Mouse (Mus musculus): ENCODE measurements around the gene Gcc1. TPM values are rescaled to one million over a fixed set of nuclear protein-coding genes. Genes with fewer than 3 reads are reported as not detected.

The Gcc1 gene
- polyA plus RNA-seq, 1 experiment = 5.1 TPM

- peak; percentile 78 for DNase-seq
- Histone ChIP-seq H3K36me3 (ENCODE audit: control insufficient read depth, insufficient read depth, low read length) (no peaks in the 10 kb centered on the region), H3K4me1 (ENCODE audit: control insufficient read depth, insufficient read depth, low read length) (no peaks in the 10 kb centered on the region), H3K27ac (ENCODE audit: insufficient read depth, low read depth, low read length) (no peak overlapping the region), H3K27me3 (replicated peaks; ENCODE audit: control insufficient read depth, insufficient read depth, low read length) (no peaks in the 10 kb centered on the region), H3K4me3 (ENCODE audit: insufficient read depth, low read depth, low read length) (no peak overlapping the region)
- WGBS = 5% methylated on average over 5 of the region's 5 CpGs
- TF ChIP-seq POLR2A (IDR thresholded peaks at IDR 0.05; ENCODE audit: low read depth, low read length) = no peak
- TF ChIP-seq CTCF (conservative IDR thresholded peaks at IDR 0.05; ENCODE audit: insufficient read depth, insufficient read length, low read depth, low read length) = peak; percentile 80
Observed at GRCm38 (mm10) chr6:28460534-28460933, 32.3 kb upstream of the Gcc1 start.

- no peak for DNase-seq
- Histone ChIP-seq H3K27me3 (replicated peaks; ENCODE audit: control insufficient read depth, insufficient read depth, low read length) (no peaks in the 10 kb centered on the region), H3K27ac (ENCODE audit: insufficient read depth, low read depth, low read length) (no peak overlapping the region), H3K4me3 (ENCODE audit: insufficient read depth, low read depth, low read length) (no peak overlapping the region), H3K36me3 (ENCODE audit: control insufficient read depth, insufficient read depth, low read length) (no peaks in the 10 kb centered on the region), H3K4me1 (ENCODE audit: control insufficient read depth, insufficient read depth, low read length) (no peaks in the 10 kb centered on the region)
- TF ChIP-seq CTCF (conservative IDR thresholded peaks at IDR 0.05; ENCODE audit: insufficient read depth, insufficient read length, low read depth, low read length) = no peak
Observed at GRCm38 (mm10) chr6:28459221-28459668, 31.1 kb upstream of the Gcc1 start.

DNA sequence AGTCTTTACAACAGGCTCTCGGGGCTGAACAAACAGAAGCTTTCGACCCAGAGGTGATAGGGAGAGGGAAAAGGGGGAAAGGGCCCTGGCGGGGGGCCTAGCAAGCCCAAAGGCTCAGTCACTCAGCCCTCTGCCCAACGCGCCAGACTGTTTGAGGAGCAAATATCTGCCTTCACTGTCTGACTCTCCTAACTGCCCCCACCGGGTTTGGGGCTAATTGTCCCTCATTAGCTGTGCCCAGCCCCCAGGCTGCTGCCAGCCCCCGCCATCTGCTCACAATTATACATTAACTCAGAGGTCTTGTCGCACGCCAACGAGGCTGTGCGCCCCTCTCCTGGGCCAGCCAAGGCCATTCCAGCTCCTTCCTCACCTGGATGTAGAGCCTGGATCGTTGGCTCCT is 22.8 kb upstream of the Gcc1 start:
- WGBS = 2% methylated on average over 12 of the region's 12 CpGs
- Histone ChIP-seq H3K27me3 (replicated peaks; ENCODE audit: control insufficient read depth, insufficient read depth, low read length) (no peaks in the 10 kb centered on the region), H3K36me3 (ENCODE audit: control insufficient read depth, insufficient read depth, low read length) (no peaks in the 10 kb centered on the region), H3K27ac (ENCODE audit: insufficient read depth, low read depth, low read length) (no peak overlapping the region), H3K4me3 (ENCODE audit: insufficient read depth, low read depth, low read length) (no peak overlapping the region), H3K4me1 (ENCODE audit: control insufficient read depth, insufficient read depth, low read length) (no peaks in the 10 kb centered on the region)
- DNase-seq = no peak
- TF ChIP-seq CTCF (conservative IDR thresholded peaks at IDR 0.05; ENCODE audit: insufficient read depth, insufficient read length, low read depth, low read length) (no peak), POLR2A (IDR thresholded peaks at IDR 0.05; ENCODE audit: low read depth, low read length) (no peak)

DNA sequence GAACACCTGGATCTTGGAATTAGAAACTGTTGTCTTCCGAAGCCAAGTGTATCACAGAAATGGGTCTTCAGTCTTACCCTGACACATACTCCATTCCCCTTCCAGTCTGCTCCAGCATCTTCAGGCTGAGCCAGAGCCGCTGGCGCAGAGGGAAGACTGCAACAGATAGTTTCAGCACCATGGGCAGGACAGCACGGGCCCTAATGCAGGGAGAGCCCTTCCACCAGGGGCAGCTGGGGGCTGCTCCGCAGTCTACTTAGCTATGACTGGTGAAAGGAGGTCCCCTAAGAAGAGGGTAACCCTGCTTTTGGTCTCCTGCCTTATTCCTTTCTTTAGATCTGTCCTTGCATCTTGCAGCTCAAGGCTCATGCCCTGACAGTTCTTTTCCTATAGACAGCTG is 22.3 kb upstream of the Gcc1 start:
- H3K4me1 ChIP-seq (ENCODE audit: control insufficient read depth, insufficient read depth, low read length) = no peaks in the 10 kb centered on the region
- TF ChIP-seq POLR2A (IDR thresholded peaks at IDR 0.05; ENCODE audit: low read depth, low read length) = no peak
- TF ChIP-seq CTCF (conservative IDR thresholded peaks at IDR 0.05; ENCODE audit: insufficient read depth, insufficient read length, low read depth, low read length) = no peak
- 13% methylated on average over 5 of the region's 5 CpGs for WGBS
- no peak overlapping the region for H3K27ac ChIP-seq (ENCODE audit: insufficient read depth, low read depth, low read length)
- H3K36me3 ChIP-seq (ENCODE audit: control insufficient read depth, insufficient read depth, low read length) = no peaks in the 10 kb centered on the region
- DNase-seq = no peak
- H3K4me3 ChIP-seq (ENCODE audit: insufficient read depth, low read depth, low read length) = no peak overlapping the region
- no peaks in the 10 kb centered on the region for H3K27me3 ChIP-seq (replicated peaks; ENCODE audit: control insufficient read depth, insufficient read depth, low read length)

DNA sequence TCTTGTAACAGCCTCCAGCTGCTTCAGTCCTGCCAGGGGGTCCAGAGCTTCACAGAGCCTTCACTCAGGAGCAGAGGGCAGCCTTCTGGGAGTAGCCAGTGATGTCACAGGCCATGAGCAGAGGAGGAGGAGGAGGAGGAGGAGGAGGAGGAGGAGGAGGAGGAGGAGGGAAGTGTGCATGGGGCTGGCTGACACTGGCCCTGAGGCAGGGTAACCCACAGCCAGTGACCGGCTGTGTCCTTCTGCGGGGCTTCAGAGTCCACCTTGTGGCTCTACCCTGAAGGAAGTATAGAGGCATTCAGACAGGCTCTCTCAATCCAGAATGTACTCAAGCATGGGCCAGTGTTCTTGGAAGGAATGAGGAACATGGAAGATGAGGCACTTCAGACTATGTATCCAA is 21.1 kb upstream of the Gcc1 start, which contains the start of gene Pax4:
Gene Pax4 (minus strand): TSS at position 101 of the 400 bp plus-strand sequence.
- Histone ChIP-seq H3K27me3 (replicated peaks; ENCODE audit: control insufficient read depth, insufficient read depth, low read length) (no peaks in the 10 kb centered on the region), H3K4me3 (ENCODE audit: insufficient read depth, low read depth, low read length) (no peak within 1 kb of the TSS), H3K27ac (ENCODE audit: insufficient read depth, low read depth, low read length) (no peak within 1 kb of the TSS), H3K36me3 (ENCODE audit: control insufficient read depth, insufficient read depth, low read length) (no peaks in the 10 kb centered on the region), H3K4me1 (ENCODE audit: control insufficient read depth, insufficient read depth, low read length) (no peaks in the 10 kb centered on the region)
- 65% methylated on average over 2 of the region's 2 CpGs for WGBS
- no peak for TF ChIP-seq POLR2A (IDR thresholded peaks at IDR 0.05; ENCODE audit: low read depth, low read length)
- no peak for TF ChIP-seq CTCF (conservative IDR thresholded peaks at IDR 0.05; ENCODE audit: insufficient read depth, insufficient read length, low read depth, low read length)
- no peak for DNase-seq

GRCm38 (mm10) chr6:28447937-28448336 is 19.7 kb upstream of the Gcc1 start:
- no peak for DNase-seq
- Histone ChIP-seq H3K27ac (ENCODE audit: insufficient read depth, low read depth, low read length) (no peak overlapping the region), H3K4me3 (ENCODE audit: insufficient read depth, low read depth, low read length) (no peak overlapping the region), H3K36me3 (ENCODE audit: control insufficient read depth, insufficient read depth, low read length) (no peaks in the 10 kb centered on the region), H3K27me3 (replicated peaks; ENCODE audit: control insufficient read depth, insufficient read depth, low read length) (no peaks in the 10 kb centered on the region), H3K4me1 (ENCODE audit: control insufficient read depth, insufficient read depth, low read length) (no peaks in the 10 kb centered on the region)
- 70% methylated on average over 7 of the region's 7 CpGs for WGBS
- TF ChIP-seq CTCF (conservative IDR thresholded peaks at IDR 0.05; ENCODE audit: insufficient read depth, insufficient read length, low read depth, low read length) (no peak), POLR2A (IDR thresholded peaks at IDR 0.05; ENCODE audit: low read depth, low read length) (no peak)

- TF ChIP-seq CTCF (conservative IDR thresholded peaks at IDR 0.05; ENCODE audit: insufficient read depth, insufficient read length, low read depth, low read length) = no peak
- no peak for TF ChIP-seq POLR2A (IDR thresholded peaks at IDR 0.05; ENCODE audit: low read depth, low read length)
- DNase-seq = no peak
Observed at GRCm38 (mm10) chr6:28431538-28431855, 3.3 kb upstream of the Gcc1 start.

More at GRCm38 (mm10) chr6:28431538-28431855, 3.3 kb upstream of the Gcc1 start:
- H3K27ac ChIP-seq (ENCODE audit: insufficient read depth, low read depth, low read length) = no peak overlapping the region
- no peaks in the 10 kb centered on the region for H3K36me3 ChIP-seq (ENCODE audit: control insufficient read depth, insufficient read depth, low read length)
- 75% methylated on average over 6 of the region's 6 CpGs for WGBS
- no peaks in the 10 kb centered on the region for H3K27me3 ChIP-seq (replicated peaks; ENCODE audit: control insufficient read depth, insufficient read depth, low read length)
- no peak overlapping the region for H3K4me3 ChIP-seq (ENCODE audit: insufficient read depth, low read depth, low read length)
- no peaks in the 10 kb centered on the region for H3K4me1 ChIP-seq (ENCODE audit: control insufficient read depth, insufficient read depth, low read length)
